Comparison of ENCODE assay signal across 10 mouse cellular contexts in genomic region chr13:51345321-51345720, GRCm38 (mm10).
DNase-seq lines count a peak whose midpoint lies in the region; ATAC-seq and TF ChIP-seq lines count a peak whose summit lies in the region.
"Had no signal": no experiment of that assay in that cellular context is flagged by ENCODE, and none has a peak within 500 bp of the region (broad histone marks: within the 10 kb centered on the region; RNA-seq: fewer than 3 reads in every experiment).

No protein-coding gene starts in this region.

- no peak for ATAC-seq in midbrain, postnatal 0 days (ENCODE audit: low FRiP score)
- no peak for ATAC-seq in forebrain, embryonic 12.5 days (ENCODE audit: low FRiP score)
- ATAC-seq in hindbrain, embryonic 16.5 days = peak; percentile 58; the same call in 1 of the 2 replicates
- ATAC-seq in neural tube, embryonic 13.5 days (ENCODE audit: low read depth) = peak; percentile 40; the same call in 1 of the 2 replicates
- ATAC-seq: CD4-positive, CD25-positive, alpha-beta regulatory T cell, adult 4 months; liver, embryonic 12.5 days had no signal

- H3K9ac ChIP-seq in midbrain, postnatal 0 days (replicated peaks; ENCODE audit: low read length, poor library complexity, severe bottlenecking) = no peak overlapping the region
- H3K9ac ChIP-seq in forebrain, embryonic 12.5 days = no peak overlapping the region
- no peak overlapping the region for H3K9ac ChIP-seq in hindbrain, embryonic 16.5 days (ENCODE audit: low read depth, low read length)
- H3K9ac ChIP-seq in neural tube, embryonic 13.5 days = no peak overlapping the region
- H3K9ac ChIP-seq: liver, embryonic 12.5 days had no signal

- H3K27ac ChIP-seq in midbrain, embryonic 10.5 days (replicated peaks) = peak overlapping the region; percentile 84
- no peak overlapping the region for H3K27ac ChIP-seq in midbrain, postnatal 0 days (ENCODE audit: low read depth, low read length)
- H3K27ac ChIP-seq in forebrain, embryonic 12.5 days = peak overlapping the region; percentile 80
- H3K27ac ChIP-seq in hindbrain, embryonic 16.5 days (ENCODE audit: low read depth, low read length) = peak overlapping the region; percentile 39; the same call in 1 of the 2 replicates
- peak overlapping the region; percentile 71; the same call in 1 of the 2 replicates for H3K27ac ChIP-seq in neural tube, embryonic 13.5 days (replicated peaks)
- H3K27ac ChIP-seq: liver, embryonic 12.5 days had no signal

- H3K4me3 ChIP-seq in midbrain, embryonic 10.5 days = no peak overlapping the region
- H3K4me3 ChIP-seq in midbrain, postnatal 0 days (ENCODE audit: low read depth, low read length) = no peak overlapping the region
- no peak overlapping the region for H3K4me3 ChIP-seq in forebrain, embryonic 12.5 days (replicated peaks)
- no peak overlapping the region for H3K4me3 ChIP-seq in hindbrain, embryonic 16.5 days (ENCODE audit: low read length)
- no peak overlapping the region for H3K4me3 ChIP-seq in neural tube, embryonic 13.5 days
- H3K4me3 ChIP-seq: liver, embryonic 12.5 days had no signal

- H3K36me3 ChIP-seq in midbrain, embryonic 10.5 days = no peaks in the 10 kb centered on the region
- no peaks in the 10 kb centered on the region for H3K36me3 ChIP-seq in midbrain, postnatal 0 days (ENCODE audit: insufficient read depth, low read length)
- H3K36me3 ChIP-seq in forebrain, embryonic 12.5 days (replicated peaks) = no peaks in the 10 kb centered on the region
- no peaks in the 10 kb centered on the region for H3K36me3 ChIP-seq in hindbrain, embryonic 16.5 days (ENCODE audit: control insufficient read depth, insufficient read depth, low read length)
- H3K36me3 ChIP-seq in neural tube, embryonic 13.5 days = no peaks in the 10 kb centered on the region
- H3K36me3 ChIP-seq: liver, embryonic 12.5 days had no signal

- DNase-seq in midbrain, embryonic 10.5 days (ENCODE audit: low spot score) = no peak
- DNase-seq in midbrain, postnatal 0 days (ENCODE audit: low spot score) = no peak
- no peak for DNase-seq in adrenal gland, adult 8-10 months
- no peak for DNase-seq in kidney, adult 8-10 months
- DNase-seq in frontal cortex, postnatal 14 days (ENCODE audit: low spot score in 2 of 2) = no peak

- H3K27me3 ChIP-seq in midbrain, embryonic 10.5 days (ENCODE audit: low read depth, poor library complexity, severe bottlenecking) = no peaks in the 10 kb centered on the region
- H3K27me3 ChIP-seq in midbrain, postnatal 0 days (ENCODE audit: insufficient read depth, low read length) = no peaks in the 10 kb centered on the region
- H3K27me3 ChIP-seq in forebrain, embryonic 12.5 days = no peaks in the 10 kb centered on the region
- H3K27me3 ChIP-seq in hindbrain, embryonic 16.5 days (replicated peaks; ENCODE audit: control insufficient read depth, insufficient read depth, low read length) = no peaks in the 10 kb centered on the region
- H3K27me3 ChIP-seq in neural tube, embryonic 13.5 days = no peaks in the 10 kb centered on the region
- H3K27me3 ChIP-seq: liver, embryonic 12.5 days had no signal

- 85% methylated on average over 4 of the region's 4 CpGs for WGBS in midbrain, embryonic 10.5 days
- 71% methylated on average over 4 of the region's 4 CpGs for WGBS in midbrain, postnatal 0 days
- 81% methylated on average over 4 of the region's 4 CpGs for WGBS in forebrain, embryonic 12.5 days
- WGBS in hindbrain, embryonic 16.5 days = 63% methylated on average over 4 of the region's 4 CpGs
- WGBS in neural tube, embryonic 13.5 days = 75% methylated on average over 4 of the region's 4 CpGs

- H3K9me3 ChIP-seq in midbrain, embryonic 10.5 days (replicated peaks) = peaks cover 6% of the 10 kb centered on the region; the same call in 1 of the 2 replicates
- no peaks in the 10 kb centered on the region for H3K9me3 ChIP-seq in midbrain, postnatal 0 days (ENCODE audit: low read length)
- no peaks in the 10 kb centered on the region for H3K9me3 ChIP-seq in forebrain, embryonic 12.5 days
- H3K9me3 ChIP-seq in hindbrain, embryonic 16.5 days (ENCODE audit: control insufficient read depth, low read length) = peaks cover 3% of the 10 kb centered on the region; the same call in 1 of the 2 replicates
- H3K9me3 ChIP-seq in neural tube, embryonic 13.5 days = no peaks in the 10 kb centered on the region

- no peak for TF ChIP-seq CTCF in midbrain, postnatal 0 days (IDR thresholded peaks at IDR 0.05)

- no peak overlapping the region for H3K4me2 ChIP-seq in midbrain, postnatal 0 days (ENCODE audit: low read depth, low read length, poor library complexity, severe bottlenecking)
- no peak overlapping the region for H3K4me2 ChIP-seq in forebrain, embryonic 12.5 days
- no peak overlapping the region for H3K4me2 ChIP-seq in hindbrain, embryonic 16.5 days (ENCODE audit: low read length)
- H3K4me2 ChIP-seq in neural tube, embryonic 13.5 days = no peak overlapping the region
- H3K4me2 ChIP-seq: liver, embryonic 12.5 days had no signal

- H3K4me1 ChIP-seq in midbrain, embryonic 10.5 days = peaks cover 30% of the 10 kb centered on the region
- no peaks in the 10 kb centered on the region for H3K4me1 ChIP-seq in midbrain, postnatal 0 days (ENCODE audit: insufficient read depth, low read length)
- peaks cover 23% of the 10 kb centered on the region for H3K4me1 ChIP-seq in forebrain, embryonic 12.5 days
- H3K4me1 ChIP-seq in hindbrain, embryonic 16.5 days (ENCODE audit: control insufficient read depth, insufficient read depth, low read depth, low read length) = peaks cover 12% of the 10 kb centered on the region
- H3K4me1 ChIP-seq in neural tube, embryonic 13.5 days (replicated peaks) = peaks cover 17% of the 10 kb centered on the region
- H3K4me1 ChIP-seq: liver, embryonic 12.5 days had no signal

Comparison
In these comparisons a context has a peak if more than half of its experiments do, and no peak if none do; other contexts are left out.
1. ATAC-seq: peak in hindbrain, embryonic 16.5 days (single experiment) and neural tube, embryonic 13.5 days (single experiment); none in midbrain, postnatal 0 days (single experiment) and forebrain, embryonic 12.5 days (single experiment).